Mouse (Mus musculus) kidney, adult 18-20 months (tissue): ENCODE data around the gene Wdr92.
A peak's percentile ranks its signal among the peaks of the same experiment; 100 is the strongest.
"Not testable (repeated sequence)": the region's sequence is repeated elsewhere in the genome, so short reads cannot be mapped to it uniquely, and the experiment has no call there.

Experiments
- DNase-seq: peaks from one replicate; pipeline ENCODE4 v3.0.0; 2021

The Wdr92 gene

GRCm38 (mm10) chr11:17211258-17212140 lies 29.6 kb downstream of the Wdr92 start, which contains the start of gene Pno1:
Gene Pno1 (minus strand): TSS chr11:17211568.
- peak; percentile 97 for DNase-seq

GRCm38 (mm10) chr11:17212141-17212495 lies 30.2 kb downstream of the Wdr92 start:
- no peak for DNase-seq

- DNase-seq, result no peak
These were observed 31.1 kb downstream of the Wdr92 start for GRCm38 (mm10) chr11:17212903-17213509.

- no peak for DNase-seq
These were observed 33.6 kb downstream of the Wdr92 start for GRCm38 (mm10) chr11:17215475-17215874.

GRCm38 (mm10) chr11:17221126-17221525 lies 39.2 kb downstream of the Wdr92 start:
- no peak for DNase-seq

- no peak for DNase-seq
These were observed 50.9 kb downstream of the Wdr92 start for GRCm38 (mm10) chr11:17232792-17233191.

- DNase-seq, result no peak
These were observed 54.6 kb downstream of the Wdr92 start for GRCm38 (mm10) chr11:17236449-17237037.

GRCm38 (mm10) chr11:17238598-17238997 lies 56.7 kb downstream of the Wdr92 start:
- DNase-seq, result not testable (repeated sequence)

- DNase-seq, result no peak
These were observed 66.8 kb downstream of the Wdr92 start for GRCm38 (mm10) chr11:17248715-17249114.

- peak; percentile 5 for DNase-seq
These were observed 75.0 kb downstream of the Wdr92 start for GRCm38 (mm10) chr11:17256813-17257365.

GRCm38 (mm10) chr11:17257443-17257842 lies 75.5 kb downstream of the Wdr92 start, which contains the start of gene C1d:
Gene C1d (plus strand): TSS chr11:17257579.
- DNase-seq, result peak; percentile 94

GRCm38 (mm10) chr11:17257861-17258260 lies 76.0 kb downstream of the Wdr92 start:
- peak; percentile 62 for DNase-seq

- DNase-seq, result no peak
These were observed 85.3 kb downstream of the Wdr92 start for GRCm38 (mm10) chr11:17267176-17267575.

- DNase-seq, result no peak
These were observed 86.9 kb downstream of the Wdr92 start for GRCm38 (mm10) chr11:17268801-17269200.

- peak; percentile 10 for DNase-seq
These were observed 98.1 kb downstream of the Wdr92 start for GRCm38 (mm10) chr11:17279959-17280358.
